Mouse (Mus musculus): Measurements from ENCODE around the gene St3gal2. TPM values are rescaled to one million over a fixed set of nuclear protein-coding genes. Genes with fewer than 3 reads are reported as not detected.

Gene St3gal2
- total and polyA plus RNA-seq, 3 experiments, result 16.9 to 44.5 (median 17.0) TPM

DNA sequence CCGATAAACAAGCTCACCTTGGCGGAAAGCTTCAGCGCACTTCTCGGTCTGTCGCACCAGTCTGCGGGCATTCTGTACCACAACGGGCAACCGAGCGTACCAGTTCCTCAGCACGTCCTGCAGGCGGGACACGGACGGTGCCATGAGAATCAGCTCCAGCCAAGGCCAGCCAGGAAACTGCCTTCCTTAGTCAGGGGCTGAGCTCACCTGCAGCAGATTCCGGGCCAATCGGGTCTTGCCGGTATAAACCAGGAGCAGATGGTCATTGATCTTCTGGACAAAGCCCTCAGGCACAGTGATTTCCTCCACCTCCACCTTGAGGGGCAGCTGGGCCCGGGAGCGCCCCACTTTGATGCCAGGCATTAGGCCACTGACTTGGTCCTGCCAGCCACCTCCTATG, 35.9 kb upstream of the St3gal2 start:
- TF ChIP-seq HCFC1 (IDR thresholded peaks at IDR 0.05; ENCODE audit: low read depth, low read length), result no peak
- TF ChIP-seq ETS1 (conservative IDR thresholded peaks at IDR 0.05; ENCODE audit: low read depth, low read length), result no peak
- no peak for TF ChIP-seq TCF12 (IDR thresholded peaks at IDR 0.05; ENCODE audit: low read depth, low read length)
- no peak for TF ChIP-seq TBP (conservative IDR thresholded peaks at IDR 0.05; ENCODE audit: low read depth, low read length)
- TF ChIP-seq UBTF (IDR thresholded peaks at IDR 0.05; ENCODE audit: low read depth, low read length), result no peak
- TF ChIP-seq MAX (IDR thresholded peaks at IDR 0.05; ENCODE audit: low read length), result no peak
- TF ChIP-seq E2F4 (IDR thresholded peaks at IDR 0.05; ENCODE audit: insufficient replicate concordance, low read depth, low read length), result no peak
- TF ChIP-seq USF2 (conservative IDR thresholded peaks at IDR 0.05; ENCODE audit: low read depth, low read length), result no peak
- TF ChIP-seq POLR2A (IDR thresholded peaks at IDR 0.05; ENCODE audit: low read depth, low read length), result no peak
- no peak overlapping the region for H3K27ac ChIP-seq (ENCODE audit: insufficient read depth, low read depth)
- in situ Hi-C loops (cut with MboI; ENCODE audit: low pct_ligation_motif_present, low pct_unique_long_range_greater_than_20kb, low sequenced_read_pairs) (no loop called here), dilution Hi-C loops (cut with MboI; ENCODE audit: extremely low pct_ligation_motif_present, extremely low pct_unique_long_range_greater_than_20kb, low sequenced_read_pairs) (no loop called here)
- no peaks in the 10 kb centered on the region for H3K27me3 ChIP-seq (replicated peaks)
- H3K9me3 ChIP-seq (replicated peaks; ENCODE audit: low read length), result no peaks in the 10 kb centered on the region
- no peaks in the 10 kb centered on the region for H3K79me2 ChIP-seq (replicated peaks; ENCODE audit: control insufficient read depth, extremely low read depth, insufficient read depth, poor library complexity, severe bottlenecking)
- no peak overlapping the region for H3K4me2 ChIP-seq (ENCODE audit: insufficient read depth, low read depth, poor library complexity, severe bottlenecking)
- H3K36me3 ChIP-seq (replicated peaks in 1 of 2; ENCODE audit: control insufficient read depth in 1 of 2, insufficient read depth in 1 of 2, low read length in 1 of 2), result peaks cover 90 to 98% of the 10 kb centered on the region in 2 experiments
- H3K4me1 ChIP-seq (ENCODE audit: control insufficient read depth in 1 of 2, insufficient read depth in 2 of 2), result peaks cover 0 to 7% of the 10 kb centered on the region in 2 experiments; a peak in 1 of 4 replicates
- no peak overlapping the region for H3K4me3 ChIP-seq (replicated peaks in 1 of 3; ENCODE audit: low read depth in 2 of 3, low read length in 2 of 3, poor library complexity in 1 of 3)
- DNase-seq (ENCODE audit: extremely low read depth), result no peak
- H3K9ac ChIP-seq (ENCODE audit: insufficient read depth, low read depth), result no peak overlapping the region

DNA sequence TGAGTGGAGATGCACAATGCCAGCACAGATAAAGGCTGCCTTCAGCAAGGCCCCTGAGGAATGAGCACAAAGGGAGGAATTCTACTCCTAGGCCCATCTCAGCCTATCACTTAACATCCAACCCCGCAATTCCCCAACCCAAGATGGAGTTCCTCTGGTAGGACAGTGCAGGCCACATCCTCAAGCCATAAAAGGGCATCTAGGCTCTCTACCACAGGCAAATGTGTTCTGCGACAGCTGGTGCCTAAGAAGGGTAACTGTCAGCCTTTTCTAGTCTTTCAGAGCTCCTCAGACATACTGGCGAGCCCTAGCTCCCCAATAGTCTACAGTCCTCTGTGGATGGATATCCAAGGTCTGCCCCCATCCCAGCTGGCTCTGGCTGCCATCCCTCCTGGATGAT, 33.1 kb upstream of the St3gal2 start:
- Histone ChIP-seq H3K27ac (ENCODE audit: insufficient read depth, low read depth) (no peak overlapping the region), H3K9me3 (replicated peaks; ENCODE audit: low read length) (no peaks in the 10 kb centered on the region), H3K4me1 (ENCODE audit: control insufficient read depth in 1 of 2, insufficient read depth in 2 of 2) (peaks cover 0 to 7% of the 10 kb centered on the region in 2 experiments; a peak in 1 of 4 replicates), H3K4me3 (replicated peaks in 1 of 3; ENCODE audit: low read depth in 2 of 3, low read length in 2 of 3, poor library complexity in 1 of 3) (no peak overlapping the region), H3K9ac (ENCODE audit: insufficient read depth, low read depth) (no peak overlapping the region), H3K27me3 (replicated peaks) (no peaks in the 10 kb centered on the region), H3K36me3 (replicated peaks in 1 of 2; ENCODE audit: control insufficient read depth in 1 of 2, insufficient read depth in 1 of 2, low read length in 1 of 2) (peaks cover 79 to 96% of the 10 kb centered on the region in 2 experiments), H3K79me2 (replicated peaks; ENCODE audit: control insufficient read depth, extremely low read depth, insufficient read depth, poor library complexity, severe bottlenecking) (no peaks in the 10 kb centered on the region), H3K4me2 (ENCODE audit: insufficient read depth, low read depth, poor library complexity, severe bottlenecking) (no peak overlapping the region)
- no peak for TF ChIP-seq E2F4 (IDR thresholded peaks at IDR 0.05; ENCODE audit: insufficient replicate concordance, low read depth, low read length)
- no peak for TF ChIP-seq TCF12 (IDR thresholded peaks at IDR 0.05; ENCODE audit: low read depth, low read length)
- TF ChIP-seq KAT2A (IDR thresholded peaks at IDR 0.05; ENCODE audit: insufficient replicate concordance, low read length), result no peak
- no peak for TF ChIP-seq NRF1 (IDR thresholded peaks at IDR 0.05; ENCODE audit: low read depth, low read length)
- no peak for TF ChIP-seq ELF1 (IDR thresholded peaks at IDR 0.05; ENCODE audit: low read depth, low read length)
- in situ Hi-C loops (cut with MboI; ENCODE audit: low pct_ligation_motif_present, low pct_unique_long_range_greater_than_20kb, low sequenced_read_pairs), result no loop called here
- dilution Hi-C loops (cut with MboI; ENCODE audit: extremely low pct_ligation_motif_present, extremely low pct_unique_long_range_greater_than_20kb, low sequenced_read_pairs), result no loop called here
- DNase-seq (ENCODE audit: extremely low read depth), result no peak

DNA sequence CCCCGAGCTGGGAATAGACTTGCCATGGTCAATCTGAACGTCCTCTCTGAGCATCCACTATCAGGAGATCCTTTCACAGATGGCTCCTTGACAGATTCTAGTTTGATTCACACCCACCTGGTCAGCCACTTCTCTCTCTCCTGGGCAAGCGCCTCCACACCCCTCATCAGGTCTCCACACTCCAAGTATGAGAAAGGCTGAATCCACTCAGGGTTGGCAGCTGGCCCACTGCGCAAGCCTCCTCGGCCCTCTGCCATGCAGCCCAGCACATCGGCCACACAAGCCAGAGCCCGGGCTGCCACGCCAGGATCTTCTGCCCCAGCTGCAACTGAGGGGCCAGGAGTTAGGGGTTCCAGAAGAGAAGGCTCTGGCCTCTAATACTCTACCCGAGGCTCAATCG, 32.2 kb upstream of the St3gal2 start:
- no peak overlapping the region for H3K4me3 ChIP-seq (replicated peaks in 1 of 3; ENCODE audit: low read depth in 2 of 3, low read length in 2 of 3, poor library complexity in 1 of 3)
- no peak for DNase-seq (ENCODE audit: extremely low read depth)
- no peak overlapping the region for H3K27ac ChIP-seq (ENCODE audit: insufficient read depth, low read depth)
- no peaks in the 10 kb centered on the region for H3K79me2 ChIP-seq (replicated peaks; ENCODE audit: control insufficient read depth, extremely low read depth, insufficient read depth, poor library complexity, severe bottlenecking)
- no peaks in the 10 kb centered on the region for H3K9me3 ChIP-seq (replicated peaks; ENCODE audit: low read length)
- peaks cover 0 to 7% of the 10 kb centered on the region in 2 experiments; a peak in 1 of 4 replicates for H3K4me1 ChIP-seq (ENCODE audit: control insufficient read depth in 1 of 2, insufficient read depth in 2 of 2)
- no peak for TF ChIP-seq UBTF (IDR thresholded peaks at IDR 0.05; ENCODE audit: low read depth, low read length)
- TF ChIP-seq SIN3A (IDR thresholded peaks at IDR 0.05; ENCODE audit: low read length), result no peak
- TF ChIP-seq PAX5 (IDR thresholded peaks at IDR 0.05; ENCODE audit: low read length), result no peak
- TF ChIP-seq MEF2A (IDR thresholded peaks at IDR 0.05; ENCODE audit: borderline replicate concordance, low read depth, low read length), result no peak
- TF ChIP-seq KAT2A (IDR thresholded peaks at IDR 0.05; ENCODE audit: insufficient replicate concordance, low read length), result no peak
- no peak for TF ChIP-seq RCOR1 (conservative IDR thresholded peaks at IDR 0.05; ENCODE audit: low read depth, low read length)
- no peak for TF ChIP-seq TCF12 (IDR thresholded peaks at IDR 0.05; ENCODE audit: low read depth, low read length)
- no peak for TF ChIP-seq JUN (IDR thresholded peaks at IDR 0.05; ENCODE audit: insufficient read depth, low read depth, low read length)
- TF ChIP-seq E2F4 (IDR thresholded peaks at IDR 0.05; ENCODE audit: insufficient replicate concordance, low read depth, low read length), result no peak
- TF ChIP-seq ZKSCAN1 (IDR thresholded peaks at IDR 0.05; ENCODE audit: borderline replicate concordance, low read depth, low read length), result no peak
- TF ChIP-seq SMC3 (IDR thresholded peaks at IDR 0.05; ENCODE audit: low read depth, low read length), result no peak
- TF ChIP-seq CHD1 (IDR thresholded peaks at IDR 0.05; ENCODE audit: low read depth, low read length), result no peak
- TF ChIP-seq MAFK (IDR thresholded peaks at IDR 0.05; ENCODE audit: insufficient replicate concordance, low read length), result no peak
- no peaks in the 10 kb centered on the region for H3K27me3 ChIP-seq (replicated peaks)
- dilution Hi-C loops (cut with MboI; ENCODE audit: extremely low pct_ligation_motif_present, extremely low pct_unique_long_range_greater_than_20kb, low sequenced_read_pairs) (no loop called here), in situ Hi-C loops (cut with MboI; ENCODE audit: low pct_ligation_motif_present, low pct_unique_long_range_greater_than_20kb, low sequenced_read_pairs) (no loop called here)
- H3K36me3 ChIP-seq (replicated peaks in 1 of 2; ENCODE audit: control insufficient read depth in 1 of 2, insufficient read depth in 1 of 2, low read length in 1 of 2), result peaks cover 73 to 93% of the 10 kb centered on the region in 2 experiments
- H3K4me2 ChIP-seq (ENCODE audit: insufficient read depth, low read depth, poor library complexity, severe bottlenecking), result no peak overlapping the region
- no peak overlapping the region for H3K9ac ChIP-seq (ENCODE audit: insufficient read depth, low read depth)
